Mouse (Mus musculus) megakaryocyte, embryonic 14.5 days (primary cell): Measurements from ENCODE around the gene Psen2. TPM values are rescaled to one million over a fixed set of nuclear protein-coding genes. Genes with fewer than 3 reads are reported as not detected.

Experiments used
- H3K27me3 ChIP-seq: replicated peaks from 2 replicates; pipeline ENCODE3; 2012; ENCODE audit warnings: inconsistent platforms
- H3K36me3 ChIP-seq: replicated peaks from 2 replicates; pipeline ENCODE3; 2012; ENCODE audit warnings: low read length, inconsistent platforms, mixed read lengths
- H3K4me1 ChIP-seq: 2 replicates; pipeline ENCODE4 v1.6.1; 2012; ENCODE audit warnings: inconsistent platforms
- H3K4me3 ChIP-seq: replicated peaks from 2 replicates; pipeline ENCODE3; 2012; ENCODE audit warnings: moderate library complexity, mild to moderate bottlenecking, inconsistent platforms
- H3K9me3 ChIP-seq: 2 replicates; pipeline ENCODE4 v1.6.1; 2012; ENCODE audit warnings: inconsistent platforms
- FLI1 ChIP-seq: IDR thresholded peaks from 2 replicates; pipeline ENCODE4 v1.6.1; 2012; ENCODE audit warnings: low read length, inconsistent platforms, mixed read lengths
- GATA1 ChIP-seq: IDR thresholded peaks from 3 replicates; pipeline ENCODE4 v1.6.1; 2012; ENCODE audit warnings: mixed read lengths, low read length, inconsistent platforms, borderline replicate concordance
- polyA plus RNA-seq: library from polyadenylated mRNA; stranded (reverse); fragments of >175 nt; gene quantifications from 2 replicates; pipeline ENCODE4 v1.2.3, GENCODE M21; 2012; ENCODE audit warnings: low replicate concordance; ENCODE audit not compliant: insufficient read depth

The Psen2 gene
- polyA plus RNA-seq, 1 experiment: 36.6 TPM

- Histone ChIP-seq H3K36me3 (peaks cover 28% of the 10 kb centered on the region), H3K9me3 (no peaks in the 10 kb centered on the region), H3K4me3 (no peak overlapping the region), H3K4me1 (peaks cover 98% of the 10 kb centered on the region), H3K27me3 (no peaks in the 10 kb centered on the region)
- TF ChIP-seq GATA1 (no peak), FLI1 (no peak)
These were observed 12.8 kb downstream of the Psen2 start for GRCm38 (mm10) chr1:180250441-180250830.

GRCm38 (mm10) chr1:180249666-180250440, 13.4 kb downstream of the Psen2 start:
- TF ChIP-seq GATA1: no peak
- TF ChIP-seq FLI1: no peak
- H3K9me3 ChIP-seq: no peaks in the 10 kb centered on the region
- peaks cover 34% of the 10 kb centered on the region for H3K36me3 ChIP-seq
- no peaks in the 10 kb centered on the region for H3K27me3 ChIP-seq
- peaks cover 93% of the 10 kb centered on the region for H3K4me1 ChIP-seq
- peak overlapping the region; percentile 80 for H3K4me3 ChIP-seq

- Histone ChIP-seq H3K4me1 (peaks cover 82% of the 10 kb centered on the region), H3K4me3 (peak overlapping the region; percentile 81), H3K27me3 (no peaks in the 10 kb centered on the region), H3K9me3 (peaks cover under 1% of the 10 kb centered on the region), H3K36me3 (peaks cover 37% of the 10 kb centered on the region)
- no peak for TF ChIP-seq GATA1
- no peak for TF ChIP-seq FLI1
These were observed 14.6 kb downstream of the Psen2 start for GRCm38 (mm10) chr1:180248593-180249146.

- Histone ChIP-seq H3K9me3 (peaks cover 5% of the 10 kb centered on the region), H3K27me3 (no peaks in the 10 kb centered on the region), H3K4me3 (no peak overlapping the region), H3K4me1 (peaks cover 78% of the 10 kb centered on the region), H3K36me3 (peaks cover 39% of the 10 kb centered on the region)
- no peak for TF ChIP-seq GATA1
- TF ChIP-seq FLI1: no peak
These were observed 15.3 kb downstream of the Psen2 start for GRCm38 (mm10) chr1:180247901-180248300.

GRCm38 (mm10) chr1:180245741-180246507, 17.3 kb downstream of the Psen2 start:
- no peak for TF ChIP-seq GATA1
- no peak for TF ChIP-seq FLI1
- Histone ChIP-seq H3K27me3 (no peaks in the 10 kb centered on the region), H3K4me1 (peaks cover 62% of the 10 kb centered on the region), H3K4me3 (no peak overlapping the region), H3K9me3 (peaks cover 5% of the 10 kb centered on the region), H3K36me3 (peaks cover 43% of the 10 kb centered on the region)

- no peaks in the 10 kb centered on the region for H3K27me3 ChIP-seq
- peaks cover 96% of the 10 kb centered on the region for H3K36me3 ChIP-seq
- peaks cover 17% of the 10 kb centered on the region for H3K4me1 ChIP-seq
- no peak overlapping the region for H3K4me3 ChIP-seq
- TF ChIP-seq GATA1 (no peak), FLI1 (no peak)
- 0 out of 2 replicates have a peak, but pooled peaks cover 6% of the 10 kb centered on the region for H3K9me3 ChIP-seq
These were observed 31.5 kb downstream of the Psen2 start for GRCm38 (mm10) chr1:180231729-180232128.

- Histone ChIP-seq H3K4me1 (peaks cover 28% of the 10 kb centered on the region), H3K9me3 (0 out of 2 replicates have a peak, but pooled peaks cover 6% of the 10 kb centered on the region), H3K36me3 (peaks cover 94% of the 10 kb centered on the region), H3K27me3 (no peaks in the 10 kb centered on the region), H3K4me3 (no peak overlapping the region)
- TF ChIP-seq GATA1: no peak
- no peak for TF ChIP-seq FLI1
These were observed 32.7 kb downstream of the Psen2 start for GRCm38 (mm10) chr1:180230580-180230979.

- H3K27me3 ChIP-seq: no peaks in the 10 kb centered on the region
- no peak for TF ChIP-seq FLI1
- H3K4me3 ChIP-seq: peak overlapping the region; percentile 0
- peaks cover 88% of the 10 kb centered on the region for H3K36me3 ChIP-seq
- H3K9me3 ChIP-seq: 0 out of 2 replicates have a peak, but pooled peaks cover 6% of the 10 kb centered on the region
- H3K4me1 ChIP-seq: peaks cover 30% of the 10 kb centered on the region
These were observed 33.3 kb downstream of the Psen2 start for GRCm38 (mm10) chr1:180229906-180230305.

- TF ChIP-seq GATA1 (no peak), FLI1 (no peak)
- peaks cover 29% of the 10 kb centered on the region for H3K4me1 ChIP-seq
- 0 out of 2 replicates have a peak, but pooled peaks cover 6% of the 10 kb centered on the region for H3K9me3 ChIP-seq
- H3K4me3 ChIP-seq: no peak overlapping the region
- peaks cover under 1% of the 10 kb centered on the region for H3K27me3 ChIP-seq
- peaks cover 79% of the 10 kb centered on the region for H3K36me3 ChIP-seq
These were observed 34.4 kb downstream of the Psen2 start for GRCm38 (mm10) chr1:180228854-180229253.
